Mouse (Mus musculus) right cerebral cortex, postnatal 4 days (tissue): ENCODE measurements around the gene Lix1l.

Experiments used
- DNase-seq: peaks from one replicate; pipeline ENCODE4 v3.0.0-alpha.2; 2022

Gene Lix1l

DNA sequence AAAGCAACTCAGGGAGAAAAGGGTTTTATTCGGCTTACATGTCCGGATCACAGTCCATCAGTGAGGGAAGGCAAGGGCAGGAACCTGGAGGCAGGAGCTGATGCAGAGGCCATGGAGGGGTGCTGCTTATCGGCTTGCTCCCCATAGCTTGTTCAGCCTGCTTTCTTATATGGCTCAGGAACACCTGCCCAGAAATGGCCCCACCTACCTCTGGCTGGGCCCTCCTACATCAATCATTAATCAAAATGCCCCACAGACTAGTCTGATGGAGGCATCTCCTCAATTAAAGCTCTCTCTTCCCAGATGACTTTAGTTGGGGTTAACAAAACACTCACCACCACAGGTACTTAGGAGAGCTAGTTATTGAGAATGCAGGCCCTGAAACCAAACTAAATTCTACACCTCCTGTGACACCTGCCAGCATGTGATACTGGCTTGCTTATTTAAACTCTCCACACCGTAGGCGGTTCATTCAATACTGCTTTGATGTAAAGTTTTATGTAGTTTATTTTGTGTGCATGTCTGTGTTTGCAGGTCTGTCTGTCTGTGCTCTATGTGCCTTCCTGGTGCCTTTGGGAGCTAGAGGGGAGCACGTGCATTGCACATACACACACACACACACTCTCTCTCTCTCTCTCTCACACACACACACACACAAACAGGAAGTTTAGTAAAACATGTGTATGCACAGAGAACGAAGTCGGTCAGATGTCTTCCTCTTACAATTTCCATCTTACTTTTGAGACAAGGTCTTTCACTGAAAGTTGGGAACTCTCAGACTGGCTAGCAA lies 34.1 kb upstream of the Lix1l start:
- no peak for DNase-seq

- DNase-seq, result no peak
Observed at GRCm38 (mm10) chr3:96568605-96569004, 32.3 kb upstream of the Lix1l start.

GRCm38 (mm10) chr3:96569506-96569905 lies 31.4 kb upstream of the Lix1l start:
- DNase-seq, result no peak

DNA sequence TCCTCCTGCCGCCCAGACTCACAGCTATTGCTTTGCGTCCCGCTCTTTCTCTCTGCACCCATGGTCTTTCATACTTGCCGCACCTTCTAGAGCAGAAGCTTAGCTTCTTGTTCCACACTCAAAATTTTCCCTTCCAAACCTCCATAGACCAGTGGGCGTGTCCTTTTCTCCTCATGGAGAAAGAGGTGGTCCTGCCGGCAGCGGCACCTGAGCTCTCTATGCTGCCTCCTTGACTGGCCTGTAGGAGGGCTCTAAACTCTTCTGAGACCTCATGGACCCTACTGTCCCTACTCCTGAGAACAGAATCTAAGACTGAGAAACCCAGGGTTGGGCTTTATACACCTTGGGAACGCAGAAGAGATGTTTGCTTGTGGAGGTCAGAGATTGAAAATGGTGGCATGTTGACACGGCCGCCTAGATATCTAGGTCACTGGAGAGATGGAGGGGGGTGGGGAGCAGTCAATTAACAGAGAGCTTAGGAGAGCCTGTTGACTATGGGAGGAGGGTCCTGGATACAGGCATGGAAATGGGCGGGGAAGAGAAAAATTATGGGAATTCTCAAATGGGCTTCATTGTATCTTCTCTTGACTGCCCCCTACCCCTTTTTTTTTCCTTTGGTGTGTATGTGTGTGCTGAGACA lies 30.9 kb upstream of the Lix1l start:
- DNase-seq, result no peak

DNA sequence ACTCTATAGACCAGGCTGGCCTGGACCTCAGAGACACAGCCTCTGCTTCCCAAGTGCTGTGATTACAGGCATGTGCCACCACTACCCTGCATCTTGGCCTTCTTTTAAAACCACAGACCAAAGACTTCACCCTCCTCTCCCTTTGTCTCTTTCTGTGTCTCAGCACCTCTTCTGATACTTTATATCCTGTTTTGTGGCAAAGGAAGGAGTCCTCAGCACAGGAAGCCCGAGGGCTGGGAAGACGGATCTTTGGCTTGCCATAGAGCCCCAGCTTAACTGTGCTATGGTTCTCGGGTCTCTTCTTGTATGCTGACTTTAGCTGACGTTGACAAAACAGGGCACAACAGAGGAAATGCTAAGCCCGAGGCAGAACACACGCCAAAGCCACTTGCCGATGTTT lies 30.3 kb upstream of the Lix1l start:
- DNase-seq, result no peak

DNA sequence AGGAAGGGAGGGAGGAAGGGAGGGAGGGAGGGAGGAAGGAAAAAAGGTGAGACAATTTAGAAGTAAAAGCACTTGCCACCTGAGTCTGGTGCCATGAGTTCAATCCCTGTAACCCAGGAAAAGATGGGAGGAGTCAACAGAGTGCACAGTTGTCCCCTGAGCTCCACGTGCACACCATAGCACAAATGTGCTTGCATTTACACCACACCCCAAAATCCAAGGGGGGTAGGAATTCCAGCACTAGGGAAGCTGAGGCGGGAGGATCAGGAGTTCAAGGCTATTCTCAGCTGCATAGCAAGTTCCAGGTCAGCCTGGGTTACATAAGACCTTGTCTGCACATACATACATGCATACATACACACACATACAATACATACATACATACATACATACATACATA lies 29.6 kb upstream of the Lix1l start:
- no peak for DNase-seq

DNA sequence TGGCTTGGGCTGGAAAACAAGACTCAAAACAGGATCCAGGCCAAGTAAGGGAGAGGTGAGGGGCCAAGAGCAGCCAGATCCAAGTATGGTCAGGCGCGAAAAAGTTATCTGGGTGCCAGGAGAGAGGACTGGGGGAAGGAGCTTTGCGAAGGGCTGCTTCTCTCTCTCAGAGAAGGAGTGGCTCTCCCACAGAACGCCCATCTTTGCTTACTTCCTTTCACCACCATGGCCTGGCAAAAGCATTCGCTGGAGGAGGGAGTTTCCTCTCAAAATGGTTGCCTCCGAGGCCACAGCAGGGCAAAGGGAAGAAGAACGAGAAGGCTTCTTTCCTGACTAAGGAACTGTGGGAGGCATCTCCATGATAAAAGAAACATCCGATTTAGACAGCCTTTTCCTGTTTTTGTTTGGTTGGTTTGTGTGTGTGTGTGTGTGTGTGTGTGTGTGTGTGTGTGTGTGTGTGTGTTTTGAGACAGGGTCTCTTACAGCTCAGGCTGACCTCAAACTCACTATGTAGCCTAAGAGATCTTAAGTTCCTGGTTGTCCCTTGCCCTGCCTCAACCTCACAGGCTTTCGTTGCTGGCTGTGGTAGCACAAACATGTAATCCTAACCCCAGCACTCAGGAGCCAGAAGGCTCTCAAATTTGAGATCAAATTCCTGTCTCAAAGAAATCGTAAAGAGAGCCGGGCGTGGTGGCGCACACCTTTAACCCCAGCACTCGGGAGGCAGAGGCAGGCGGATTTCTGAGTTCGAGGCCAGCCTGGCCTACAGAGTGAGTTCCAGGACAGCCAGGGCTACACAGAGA lies 28.9 kb upstream of the Lix1l start:
- DNase-seq, result no peak

DNA sequence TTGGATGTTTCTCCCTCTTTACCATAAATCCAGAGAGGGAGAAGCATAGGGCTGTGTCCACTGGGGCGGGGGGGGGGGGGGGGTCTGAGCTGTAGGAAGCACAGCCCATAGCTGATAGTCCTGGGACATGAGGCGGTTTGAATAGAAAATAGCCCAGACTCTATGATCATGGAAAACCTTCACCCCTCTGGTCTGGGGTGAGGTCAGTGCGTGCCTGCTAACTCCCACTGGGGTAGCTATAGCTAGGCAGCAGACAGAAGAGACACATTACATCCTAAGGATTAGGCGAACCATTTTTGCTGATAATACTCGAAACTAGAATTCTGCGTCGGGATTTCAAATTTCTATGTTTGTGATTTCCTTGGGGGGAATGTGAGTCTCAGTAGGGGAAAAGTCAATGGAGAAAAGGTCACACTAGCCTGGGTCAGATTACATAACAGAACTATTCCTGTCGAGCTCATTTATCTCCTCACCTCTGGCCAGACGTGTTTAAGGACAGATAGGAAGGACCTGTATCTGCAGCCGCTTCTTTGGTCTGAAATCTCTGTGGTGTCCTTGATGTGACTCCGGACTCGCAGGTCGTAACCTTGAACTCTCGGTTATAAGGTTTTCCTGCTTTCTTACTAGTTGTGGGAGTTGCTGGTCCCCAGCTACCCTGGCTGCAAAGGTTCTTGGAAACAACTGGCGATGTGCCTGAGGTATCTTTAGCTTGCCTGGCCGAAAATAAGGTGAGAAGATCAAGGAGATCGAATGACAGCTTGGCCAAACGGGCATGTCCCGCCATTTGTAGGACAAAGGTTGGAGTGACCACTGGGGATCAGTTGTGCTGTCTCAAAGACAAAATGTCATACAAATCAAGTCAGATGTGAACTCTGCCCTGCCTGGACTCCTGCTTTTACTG lies 27.1 kb upstream of the Lix1l start:
- no peak for DNase-seq

- DNase-seq, result no peak
Observed at GRCm38 (mm10) chr3:96575272-96575984, 25.5 kb upstream of the Lix1l start.

GRCm38 (mm10) chr3:96576005-96576658 lies 24.8 kb upstream of the Lix1l start:
- DNase-seq, result no peak

DNA sequence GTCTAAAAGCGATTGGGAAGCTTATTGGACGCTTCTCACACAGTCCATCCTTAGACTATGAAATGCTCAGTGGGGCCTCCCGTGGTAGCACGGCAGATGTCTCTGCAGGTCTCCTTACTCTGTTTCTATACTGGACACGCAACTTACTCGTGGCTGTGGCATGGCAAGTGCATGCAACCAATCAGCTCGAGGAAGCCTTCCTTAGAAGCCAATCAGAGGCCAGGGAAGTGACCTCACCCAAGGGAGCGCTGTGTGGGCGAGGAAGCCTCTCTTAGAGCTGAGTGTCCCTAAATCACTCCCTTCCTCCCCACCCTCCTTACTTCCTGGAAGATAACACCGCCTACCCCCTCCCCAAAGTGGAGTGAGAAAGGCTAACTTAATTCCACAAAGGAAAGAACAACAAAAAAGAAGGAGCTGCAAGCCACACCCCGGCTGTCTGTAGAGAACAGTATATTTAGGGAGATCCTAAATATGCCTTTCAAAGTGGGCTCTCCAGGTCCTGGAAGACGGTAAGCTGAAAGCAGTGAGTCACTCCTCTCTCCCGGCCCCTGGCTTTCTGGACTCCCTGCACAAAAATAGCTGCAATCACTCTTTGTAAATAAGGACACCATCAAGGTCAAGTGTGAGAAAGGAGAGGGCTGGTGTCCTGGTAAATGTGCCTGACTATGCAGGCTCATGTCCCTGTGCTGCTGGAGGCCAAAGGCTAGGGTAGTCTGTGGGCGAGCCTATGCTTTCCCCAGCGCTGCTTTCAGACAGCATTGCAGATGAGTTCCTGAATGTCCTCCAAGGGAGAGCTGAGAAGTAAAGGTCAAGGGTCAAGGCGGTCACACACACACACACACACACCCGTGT lies 24.0 kb upstream of the Lix1l start, which contains the start of gene Gm16253:
Gm16253 (plus strand) TSS at position 295 of the 852 bp plus-strand sequence.
- peak; percentile 66 for DNase-seq

DNA sequence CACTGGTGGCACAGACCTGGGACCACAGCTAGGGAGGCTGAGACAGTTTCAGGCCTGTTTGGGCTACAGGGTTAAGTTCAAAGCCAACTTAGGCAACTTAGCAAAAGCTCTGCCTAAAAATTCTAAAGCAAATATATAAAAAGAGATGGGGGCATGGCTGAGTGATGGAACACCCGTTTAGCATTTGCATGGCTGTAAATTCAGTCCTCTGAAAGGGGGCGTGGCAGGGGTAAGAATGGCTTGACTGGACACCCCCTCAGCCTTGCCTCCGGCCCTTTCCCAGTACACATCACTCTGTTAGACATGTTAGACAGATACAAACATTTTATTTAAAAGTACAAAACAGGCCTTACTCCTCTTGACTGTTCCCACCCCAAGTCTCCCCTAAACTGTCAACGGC lies 23.4 kb upstream of the Lix1l start:
- DNase-seq, result no peak

GRCm38 (mm10) chr3:96578561-96579238 lies 22.2 kb upstream of the Lix1l start:
- no peak for DNase-seq

- no peak for DNase-seq
Observed at GRCm38 (mm10) chr3:96579239-96579750, 21.7 kb upstream of the Lix1l start.

GRCm38 (mm10) chr3:96579885-96580454 lies 21.0 kb upstream of the Lix1l start:
- DNase-seq, result peak; percentile 93

DNA sequence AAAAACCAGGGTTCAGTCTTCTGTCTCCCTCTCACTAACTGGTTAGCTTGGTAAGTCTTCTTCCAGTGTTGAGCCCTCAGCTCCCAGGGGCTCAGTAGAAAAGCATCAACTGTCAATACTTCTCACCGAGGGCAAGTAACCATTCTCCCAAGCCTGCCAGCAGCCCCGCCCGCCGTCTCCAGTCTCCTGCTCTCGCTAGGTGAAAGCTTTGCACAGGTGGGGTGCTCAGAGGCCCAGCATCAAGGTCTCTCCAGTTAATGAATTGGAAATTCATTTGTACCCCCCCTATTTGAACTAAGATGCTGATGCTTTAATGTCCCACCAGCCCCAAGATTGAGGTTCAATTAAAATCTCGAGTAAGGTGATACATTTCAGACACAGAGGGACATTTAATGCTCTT lies 19.8 kb upstream of the Lix1l start:
- no peak for DNase-seq

DNA sequence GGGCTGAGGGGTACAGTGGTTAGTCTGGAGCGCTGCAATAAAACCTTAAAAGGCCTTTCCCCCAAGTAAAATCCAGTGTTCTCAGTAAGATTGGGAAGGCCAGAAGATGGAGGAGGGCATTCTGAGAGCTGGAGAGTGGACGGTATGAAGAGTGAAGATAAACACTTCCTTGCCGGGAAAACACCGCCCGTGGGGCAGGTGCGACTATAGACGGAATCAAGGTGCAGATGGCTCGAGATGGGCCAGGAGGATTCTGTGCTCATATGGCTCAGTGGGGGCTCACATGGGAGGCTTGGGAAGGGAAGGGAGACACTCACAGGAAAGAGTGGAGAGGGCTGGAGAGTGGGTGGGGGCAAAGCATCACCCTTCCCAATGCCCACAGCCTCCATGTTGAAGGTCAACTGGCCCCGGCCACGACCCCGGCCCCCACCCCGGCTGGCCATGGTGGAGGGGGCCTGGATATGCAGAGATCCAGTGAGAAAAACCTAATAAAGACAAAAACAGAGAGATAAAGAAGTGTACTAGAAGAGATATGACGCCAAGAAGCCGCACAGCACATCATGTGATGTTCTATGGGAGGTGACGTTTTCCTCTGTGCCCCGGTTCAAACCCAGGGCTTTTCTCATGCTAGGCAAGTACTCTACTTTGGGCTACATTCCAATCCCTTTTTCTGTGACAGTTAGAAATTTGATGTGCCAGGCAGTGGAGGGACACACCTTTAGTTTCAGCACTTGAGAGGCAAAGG lies 19.0 kb upstream of the Lix1l start:
- DNase-seq, result no peak

DNA sequence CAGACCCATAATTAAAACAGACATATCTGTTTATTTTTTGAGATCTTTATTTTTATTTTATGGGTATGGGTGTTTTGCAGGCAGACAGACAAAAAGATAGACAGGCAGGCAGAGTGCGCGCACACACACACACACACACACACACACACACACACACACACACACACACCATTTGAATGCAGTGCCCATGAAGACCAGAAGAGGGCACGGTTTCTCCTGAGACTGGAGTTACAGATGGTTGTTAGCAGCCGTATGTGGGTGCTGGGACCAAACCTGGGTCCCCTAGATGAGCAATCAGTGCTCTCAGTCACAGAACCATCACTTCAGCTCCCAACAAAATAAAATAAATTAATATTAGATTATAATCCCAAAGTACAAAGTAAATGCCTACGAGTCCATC lies 17.6 kb upstream of the Lix1l start:
- no peak for DNase-seq
